Comparison of ENCODE assay signal across 10 mouse cellular contexts in the genomic region with DNA sequence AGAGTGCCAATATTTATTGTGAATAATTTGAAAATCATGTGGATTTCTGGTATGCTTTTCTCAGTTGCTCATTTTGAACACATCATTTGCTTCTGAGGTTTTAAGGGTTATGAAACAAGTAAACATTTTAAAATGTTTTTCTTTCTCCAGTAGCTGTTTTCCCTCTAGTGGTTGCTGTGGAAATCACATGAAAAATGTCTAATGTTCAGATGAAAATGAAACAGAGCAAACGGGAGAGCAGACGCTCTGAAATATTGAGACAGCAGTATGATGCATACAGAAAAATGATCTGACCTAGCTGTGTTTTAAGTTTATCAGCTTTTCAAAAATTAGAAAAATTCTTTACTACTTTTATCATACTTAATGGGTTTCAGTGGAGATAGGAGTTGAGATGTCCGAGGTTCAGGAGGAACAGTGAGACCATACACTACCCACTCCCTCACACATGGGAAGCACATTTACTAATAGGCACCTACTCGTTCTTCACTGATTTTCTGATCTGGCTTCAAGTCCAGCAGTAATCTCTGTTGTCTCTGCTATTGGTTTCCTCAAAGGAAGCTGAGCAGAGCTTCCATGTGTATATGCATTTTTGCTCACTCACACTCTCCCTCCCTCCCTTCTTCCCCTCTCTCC. TPM values are rescaled to one million over a fixed set of nuclear protein-coding genes. Genes with fewer than 3 reads are reported as not detected.
A peak's percentile ranks its signal among the peaks of the same experiment; 100 is the strongest.
DNase-seq lines count a peak whose midpoint lies in the region; ATAC-seq and TF ChIP-seq lines count a peak whose summit lies in the region.
"Had no signal": no experiment of that assay in that cellular context is flagged by ENCODE, and none has a peak within 500 bp of the region (broad histone marks: within the 10 kb centered on the region; RNA-seq: fewer than 3 reads in every experiment).

No protein-coding gene starts in this region.

- WGBS in heart, adult 2 months = 18% methylated on average over 4 of the region's 4 CpGs
- 58% methylated on average over 4 of the region's 4 CpGs for WGBS in heart, embryonic 10.5 days
- 48% methylated on average over 4 of the region's 4 CpGs for WGBS in forebrain, embryonic 16.5 days

- no peak for TF ChIP-seq POLR2A in heart, adult 2 months (IDR thresholded peaks at IDR 0.05; ENCODE audit: insufficient read depth, low read depth, low read length)
- no peak for TF ChIP-seq POLR2A in MEL (IDR thresholded peaks at IDR 0.05; ENCODE audit: control insufficient read depth in 1 of 2, insufficient read depth in 1 of 2, low read depth in 1 of 2, low read length in 2 of 2, poor library complexity in 1 of 2)

- ATAC-seq in forebrain, embryonic 16.5 days = peak; percentile 66; the same call in 1 of the 2 replicates
- no peak for ATAC-seq in monocyte, adult 5-6 weeks (replicated peaks; ENCODE audit: insufficient number of reproducible peaks, low FRiP score, low TSS enrichment, poor library complexity, severe bottlenecking)
- ATAC-seq: intestine, embryonic 16.5 days had no signal

- H3K79me2 ChIP-seq in heart, adult 2 months (replicated peaks; ENCODE audit: control insufficient read depth, insufficient read depth, low read length) = no peaks in the 10 kb centered on the region
- H3K79me2 ChIP-seq in MEL (ENCODE audit: control insufficient read depth, insufficient read depth, low read length, poor library complexity) = no peaks in the 10 kb centered on the region

- TF ChIP-seq RAD21 in MEL (IDR thresholded peaks at IDR 0.05; ENCODE audit: low read depth, low read length) = no peak

- intact Hi-C loops in heart, adult 2 months (cut with DNase I) = loop anchor here (2.0 kb wide), 1 partner anchor 323 kb away; no protein-coding TSS in a partner anchor
- intact Hi-C loops in left cerebral cortex, postnatal 14 days (cut with DNase I) = loop anchor here (10.0 kb wide), 1 partner anchor 95 kb away; no protein-coding TSS in a partner anchor
- intact Hi-C loops in left cerebral cortex, postnatal 4 days (cut with DNase I) = loop anchor here (5.0 kb wide), 1 partner anchor 93 kb away; no protein-coding TSS in a partner anchor

- no peaks in the 10 kb centered on the region for H3K27me3 ChIP-seq in heart, adult 2 months (ENCODE audit: control insufficient read depth, insufficient read depth, low read length)
- no peaks in the 10 kb centered on the region for H3K27me3 ChIP-seq in heart, embryonic 10.5 days (ENCODE audit: insufficient read depth, poor library complexity, severe bottlenecking)
- no peaks in the 10 kb centered on the region for H3K27me3 ChIP-seq in MEL (ENCODE audit: control insufficient read depth in 1 of 2, insufficient read depth in 2 of 2, low read length in 2 of 2)
- H3K27me3 ChIP-seq in forebrain, embryonic 16.5 days (replicated peaks; ENCODE audit: control insufficient read depth, insufficient read depth, low read length) = no peaks in the 10 kb centered on the region
- H3K27me3 ChIP-seq: lung, embryonic 15.5 days had no signal

- TF ChIP-seq EP300 in heart, adult 2 months (IDR thresholded peaks at IDR 0.05; ENCODE audit: insufficient read depth, low read depth, low read length) = no peak
- TF ChIP-seq EP300 in MEL (IDR thresholded peaks at IDR 0.05; ENCODE audit: low read depth in 1 of 2, low read length in 2 of 2) = no peak

- no peaks in the 10 kb centered on the region for H3K4me1 ChIP-seq in heart, adult 2 months (ENCODE audit: control insufficient read depth, insufficient read depth, low read length)
- H3K4me1 ChIP-seq in heart, embryonic 10.5 days = no peaks in the 10 kb centered on the region
- no peaks in the 10 kb centered on the region for H3K4me1 ChIP-seq in MEL (ENCODE audit: control insufficient read depth in 1 of 2, insufficient read depth in 2 of 2, low read length in 2 of 2)
- H3K4me1 ChIP-seq in forebrain, embryonic 16.5 days (replicated peaks; ENCODE audit: control insufficient read depth, insufficient read depth, low read length) = peaks cover 6% of the 10 kb centered on the region; the same call in 1 of the 2 replicates
- H3K4me1 ChIP-seq: lung, embryonic 15.5 days had no signal

- DNase-seq in heart, adult 2 months = no peak
- no peak for DNase-seq in heart, embryonic 10.5 days (ENCODE audit: low spot score)
- DNase-seq in left cerebral cortex, postnatal 14 days (ENCODE audit: low spot score in 2 of 2) = peak; percentile 42 to 72
- no peak for DNase-seq in left cerebral cortex, postnatal 4 days
- peak; percentile 13 for DNase-seq in MEL (ENCODE audit: low read depth, low spot score)
- DNase-seq in gastrocnemius, postnatal 10 days = no peak

- H3K9me3 ChIP-seq in heart, embryonic 10.5 days = no peaks in the 10 kb centered on the region
- no peaks in the 10 kb centered on the region for H3K9me3 ChIP-seq in MEL (replicated peaks; ENCODE audit: insufficient read depth, low read length)
- no peaks in the 10 kb centered on the region for H3K9me3 ChIP-seq in forebrain, embryonic 16.5 days (ENCODE audit: control insufficient read depth, low read length)
- H3K9me3 ChIP-seq: lung, embryonic 15.5 days had no signal

- H3K4me3 ChIP-seq in heart, adult 2 months = no peak overlapping the region
- no peak overlapping the region for H3K4me3 ChIP-seq in heart, embryonic 10.5 days
- H3K4me3 ChIP-seq in MEL (ENCODE audit: control insufficient read depth in 1 of 2, insufficient read depth in 1 of 2, low read depth in 2 of 2, low read length in 2 of 2) = no peak overlapping the region; a peak in 2 of 4 replicates
- H3K4me3 ChIP-seq in forebrain, embryonic 16.5 days (replicated peaks; ENCODE audit: low read length) = no peak overlapping the region
- H3K4me3 ChIP-seq: lung, embryonic 15.5 days had no signal

- H3K4me2 ChIP-seq in forebrain, embryonic 16.5 days (ENCODE audit: low read length) = no peak overlapping the region
- H3K4me2 ChIP-seq: lung, embryonic 15.5 days had no signal

- no peaks in the 10 kb centered on the region for H3K36me3 ChIP-seq in heart, adult 2 months (ENCODE audit: control insufficient read depth, insufficient read depth, low read length)
- no peaks in the 10 kb centered on the region for H3K36me3 ChIP-seq in heart, embryonic 10.5 days
- no peaks in the 10 kb centered on the region for H3K36me3 ChIP-seq in MEL (ENCODE audit: control insufficient read depth in 1 of 2, insufficient read depth in 2 of 2, low read length in 2 of 2)
- no peaks in the 10 kb centered on the region for H3K36me3 ChIP-seq in forebrain, embryonic 16.5 days (ENCODE audit: control insufficient read depth, insufficient read depth)
- H3K36me3 ChIP-seq: lung, embryonic 15.5 days had no signal

- no peak overlapping the region for H3K9ac ChIP-seq in heart, adult 2 months (ENCODE audit: low read depth, low read length)
- H3K9ac ChIP-seq in MEL (ENCODE audit: control insufficient read depth, low read depth, low read length, poor library complexity, severe bottlenecking) = no peak overlapping the region
- no peak overlapping the region for H3K9ac ChIP-seq in forebrain, embryonic 16.5 days (replicated peaks; ENCODE audit: low read depth, low read length)
- H3K9ac ChIP-seq: lung, embryonic 15.5 days had no signal

- no peak overlapping the region for H3K27ac ChIP-seq in heart, adult 2 months
- no peak overlapping the region for H3K27ac ChIP-seq in heart, embryonic 10.5 days
- H3K27ac ChIP-seq in MEL (ENCODE audit: control insufficient read depth, low read depth, low read length) = no peak overlapping the region
- peak overlapping the region; percentile 64 for H3K27ac ChIP-seq in forebrain, embryonic 16.5 days (ENCODE audit: low read length)
- H3K27ac ChIP-seq: lung, embryonic 15.5 days had no signal

- peak; percentile 64 for TF ChIP-seq CTCF in heart, adult 2 months (IDR thresholded peaks at IDR 0.05)
- TF ChIP-seq CTCF in MEL (IDR thresholded peaks at IDR 0.05 in 2 of 3, conservative IDR thresholded peaks at IDR 0.05 in 1 of 3; ENCODE audit: control insufficient read depth in 1 of 3, insufficient read depth in 1 of 3, low read depth in 2 of 3, low read length in 3 of 3, poor library complexity in 1 of 3, severe bottlenecking in 1 of 3) = peak in 1 of 3 experiments; percentile 15; a peak in 1 of 6 replicates

TF ChIP-seq in MEL, 35 proteins besides CTCF, POLR2A, EP300 and RAD21:
- TF ChIP-seq JUND (IDR thresholded peaks at IDR 0.05; ENCODE audit: low read depth, low read length) = no peak
- no peak for TF ChIP-seq CHD2 (IDR thresholded peaks at IDR 0.05; ENCODE audit: low read length)
- TF ChIP-seq TCF12 (IDR thresholded peaks at IDR 0.05; ENCODE audit: low read depth, low read length) = no peak
- no peak for TF ChIP-seq KAT2A (conservative IDR thresholded peaks at IDR 0.05; ENCODE audit: low read depth, low read length)
- TF ChIP-seq MEF2A (IDR thresholded peaks at IDR 0.05; ENCODE audit: extremely low read depth, insufficient replicate concordance, low read depth, low read length, poor library complexity, severe bottlenecking) = no peak
- TF ChIP-seq E2F4 (IDR thresholded peaks at IDR 0.05; ENCODE audit: borderline replicate concordance, low read depth, low read length) = no peak
- TF ChIP-seq ZC3H11A (IDR thresholded peaks at IDR 0.05; ENCODE audit: low read depth, low read length) = no peak
- TF ChIP-seq USF1 (IDR thresholded peaks at IDR 0.05; ENCODE audit: low read depth, low read length) = no peak
- no peak for TF ChIP-seq MYB (IDR thresholded peaks at IDR 0.05; ENCODE audit: low read depth, low read length)
- TF ChIP-seq TAL1 (IDR thresholded peaks at IDR 0.05; ENCODE audit: low read length) = no peak
- no peak for TF ChIP-seq MYC (IDR thresholded peaks at IDR 0.05; ENCODE audit: low read depth, low read length)
- TF ChIP-seq NELFE (IDR thresholded peaks at IDR 0.05; ENCODE audit: low read depth, low read length) = no peak

RNA-seq across cellular contexts. Expression of a gene that starts 57.1 kb away (rescaled TPM):
- total RNA-seq in heart, adult 2 months (2021) = not detected
- not detected in 2 replicates for polyA plus RNA-seq in heart, adult 2 months (2012; rRNA removed)
- polyA plus RNA-seq in heart, embryonic 10.5 days (2016; fragmentation: Nextera tagmentation; extraction: Ambion mirVana) = 0.72 and 0.76 TPM in 2 replicates
- 10 to 100 TPM; 34.4 to 41.8 TPM for total RNA-seq in left cerebral cortex, postnatal 14 days (2021)
- 10 to 100 TPM; 42.5 to 45.3 TPM for total RNA-seq in left cerebral cortex, postnatal 4 days (2021)
- total RNA-seq in MEL (2012; rRNA removed) = not detected in 2 replicates
- polyA plus RNA-seq in MEL (2012; ENCODE audit: insufficient read depth in 1 of 2, insufficient read length in 2 of 2, low read depth in 1 of 2, low replicate concordance in 2 of 2, missing spikeins in 1 of 2) = not detected
- 15.9 and 19.2 TPM in 2 replicates for polyA plus RNA-seq in forebrain, embryonic 16.5 days (2015; fragmentation: Nextera tagmentation; extraction: Ambion mirVana)
- total RNA-seq in gastrocnemius, postnatal 10 days (2021) = under 1 TPM; 0.31 to 0.61 TPM
- not detected in 3 replicates for total RNA-seq in monocyte, adult 5-6 weeks (2017)

Comparison
In these comparisons a context has a peak if more than half of its experiments do, and no peak if none do; other contexts are left out.
1. DNase-seq: peak in left cerebral cortex, postnatal 14 days (2 of 2) and MEL (single experiment); none in heart, adult 2 months (0 of 2), heart, embryonic 10.5 days (single experiment), left cerebral cortex, postnatal 4 days (single experiment) and gastrocnemius, postnatal 10 days (single experiment).
2. RNA of a gene that starts 57.1 kb away (total RNA-seq): 42.5 to 45.3 TPM in left cerebral cortex, postnatal 4 days and 34.4 to 41.8 TPM in left cerebral cortex, postnatal 14 days; 0.31 to 0.61 TPM in gastrocnemius, postnatal 10 days, not detected in heart, adult 2 months, not detected in MEL and not detected in monocyte, adult 5-6 weeks; every median in the first group is over 10 times any median in the second.